Mouse (Mus musculus) testis, adult 2 months (tissue): ENCODE measurements around the gene Rad17. TPM values are rescaled to one million over a fixed set of nuclear protein-coding genes. Genes with fewer than 3 reads are reported as not detected.

Experiments used
- H3K27ac ChIP-seq: fragments of 200-500 bp; 2 replicates; pipeline ENCODE4 v1.5.1; 2012; ENCODE audit warnings: low read depth, low read length; ENCODE audit not compliant: control insufficient read depth, insufficient read depth
- H3K27me3 ChIP-seq: fragments of 200-500 bp; 2 replicates; pipeline ENCODE4 v1.6.1; 2012; ENCODE audit warnings: mild to moderate bottlenecking, low read length, moderate library complexity; ENCODE audit not compliant: control insufficient read depth, insufficient read depth
- H3K36me3 ChIP-seq: fragments of 200-500 bp; 2 replicates; pipeline ENCODE4 v1.6.1; 2012; ENCODE audit warnings: mild to moderate bottlenecking, low read length; ENCODE audit not compliant: control insufficient read depth, insufficient read depth
- H3K4me1 ChIP-seq: fragments of 200-500 bp; 2 replicates; pipeline ENCODE4 v1.6.1; 2012; ENCODE audit warnings: low read length; ENCODE audit not compliant: control insufficient read depth, insufficient read depth
- H3K4me3 ChIP-seq: fragments of 200-500 bp; 2 replicates; pipeline ENCODE4 v1.5.1; 2012; ENCODE audit warnings: low read depth, mild to moderate bottlenecking, low read length, moderate library complexity, mixed read lengths; ENCODE audit not compliant: control insufficient read depth
- CTCF ChIP-seq: fragments of 200-500 bp; IDR thresholded peaks from 2 replicates; pipeline ENCODE4 v1.5.1; 2012; ENCODE audit warnings: low read depth, mild to moderate bottlenecking, inconsistent platforms, low read length, moderate library complexity; ENCODE audit not compliant: control insufficient read depth, insufficient read depth, insufficient replicate concordance
- POLR2A ChIP-seq: fragments of 200-500 bp; IDR thresholded peaks from 2 replicates; pipeline ENCODE4 v1.6.1; 2012; ENCODE audit warnings: low read depth, mild to moderate bottlenecking, inconsistent platforms, low read length, moderate library complexity; ENCODE audit not compliant: control insufficient read depth
- polyA plus RNA-seq: library from polyadenylated mRNA; depleted of rRNA; stranded (reverse); fragments of >200 nt; gene quantifications from 2 replicates; pipeline ENCODE4 v1.2.3, GENCODE M21; 2012

Rad17 gene
- polyA plus RNA-seq, 1 experiment: 12.7 TPM

DNA sequence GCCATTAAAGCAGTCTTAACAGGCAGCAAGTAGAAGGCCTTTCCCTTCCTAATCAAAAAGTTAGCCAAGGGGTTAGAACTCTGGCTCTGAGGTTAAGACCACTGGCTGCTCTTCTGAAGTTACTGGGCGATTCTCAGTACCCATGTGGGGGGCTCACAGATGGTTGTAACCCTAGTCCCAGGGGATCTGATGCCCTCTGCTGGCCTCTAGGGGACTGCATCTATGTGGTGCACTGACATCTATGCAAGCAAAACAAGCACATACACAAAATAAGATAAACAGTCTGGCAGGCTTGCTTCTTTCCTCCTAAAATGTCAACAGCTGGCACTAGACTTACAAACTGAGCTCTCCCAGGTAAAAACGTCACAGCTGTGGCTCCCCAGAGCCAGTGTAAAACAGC is 37.9 kb downstream of the Rad17 start:
- TF ChIP-seq POLR2A (no peak), CTCF (no peak; the same call in 1 of the 2 replicates)
- Histone ChIP-seq H3K36me3 (no peaks in the 10 kb centered on the region), H3K27me3 (no peaks in the 10 kb centered on the region)

DNA sequence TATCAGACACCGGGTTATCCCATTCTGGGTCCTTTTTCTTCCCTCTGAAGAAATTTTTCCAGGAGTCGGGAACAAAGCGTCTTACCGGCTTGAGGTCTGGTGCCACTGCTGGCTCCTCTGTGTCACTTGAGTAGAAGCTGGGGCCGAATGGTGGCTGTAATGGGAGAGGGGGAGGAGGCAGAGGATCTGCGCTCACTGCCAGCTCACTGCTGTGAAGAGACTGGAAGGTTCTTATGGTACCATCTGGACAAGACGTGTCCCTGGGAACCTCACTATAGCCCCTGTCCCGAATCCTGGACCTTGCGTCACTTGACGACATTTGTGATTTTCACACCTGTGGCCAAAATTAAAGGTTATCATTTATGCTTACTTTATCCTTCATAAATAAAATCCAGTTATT is 38.6 kb downstream of the Rad17 start:
- no peaks in the 10 kb centered on the region for H3K27me3 ChIP-seq
- no peaks in the 10 kb centered on the region for H3K36me3 ChIP-seq
- no peak overlapping the region for H3K4me3 ChIP-seq
- H3K4me1 ChIP-seq: no peaks in the 10 kb centered on the region; the same call in none of the 2 replicates
- no peak overlapping the region for H3K27ac ChIP-seq
- TF ChIP-seq CTCF: no peak

More for the DNA sequence above, 37.9 kb downstream of the Rad17 start:
- H3K4me1 ChIP-seq: no peaks in the 10 kb centered on the region; the same call in none of the 2 replicates
- H3K4me3 ChIP-seq: no peak overlapping the region
- H3K27ac ChIP-seq: no peak overlapping the region

DNA sequence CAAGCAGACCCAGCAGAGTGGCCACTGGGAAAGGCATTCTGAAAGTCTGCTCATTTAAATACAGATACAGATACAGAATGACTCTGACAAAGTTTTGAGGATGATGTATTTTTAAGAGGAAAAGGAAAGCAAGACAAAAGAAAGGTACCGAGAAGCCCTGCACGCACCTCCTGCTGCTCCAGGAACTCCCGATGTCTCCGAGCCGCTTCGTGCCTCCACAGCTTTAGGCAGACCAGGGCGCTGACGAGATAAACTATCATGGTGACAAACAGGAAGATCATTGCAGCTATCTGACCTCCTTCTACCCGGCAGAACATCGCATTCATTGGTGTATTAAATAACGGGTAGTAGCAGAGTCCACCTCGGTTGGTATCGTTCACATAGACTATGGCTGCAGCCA is 39.6 kb downstream of the Rad17 start:
- H3K4me1 ChIP-seq: no peaks in the 10 kb centered on the region; the same call in none of the 2 replicates
- TF ChIP-seq CTCF: no peak
- TF ChIP-seq POLR2A: no peak
- no peaks in the 10 kb centered on the region for H3K27me3 ChIP-seq
- H3K36me3 ChIP-seq: no peaks in the 10 kb centered on the region
- no peak overlapping the region for H3K27ac ChIP-seq
- H3K4me3 ChIP-seq: peak overlapping the region; percentile 43

DNA sequence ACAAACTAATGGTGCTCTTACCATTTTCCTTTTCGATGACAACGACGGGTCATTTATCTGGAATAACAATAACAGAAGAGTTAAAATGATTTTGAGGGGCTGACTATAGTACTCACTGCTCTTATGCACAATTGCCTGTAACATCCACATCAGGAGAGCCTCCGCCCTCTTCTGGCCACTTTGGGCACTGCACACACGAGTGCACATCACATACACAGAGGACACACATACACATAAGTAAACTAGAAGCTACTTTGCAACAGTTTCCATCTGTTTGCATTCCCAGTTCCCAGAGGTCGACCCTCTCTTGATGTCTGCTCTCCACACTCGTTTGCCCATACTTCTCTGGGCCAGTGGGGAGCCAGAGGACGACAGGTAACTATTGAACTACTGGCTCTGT is 43.1 kb downstream of the Rad17 start:
- Histone ChIP-seq H3K36me3 (no peaks in the 10 kb centered on the region), H3K27ac (no peak overlapping the region), H3K4me1 (no peaks in the 10 kb centered on the region; the same call in 1 of the 2 replicates), H3K4me3 (no peak overlapping the region), H3K27me3 (no peaks in the 10 kb centered on the region)
- TF ChIP-seq CTCF (peak; percentile 72; the same call in 1 of the 2 replicates), POLR2A (no peak)

DNA sequence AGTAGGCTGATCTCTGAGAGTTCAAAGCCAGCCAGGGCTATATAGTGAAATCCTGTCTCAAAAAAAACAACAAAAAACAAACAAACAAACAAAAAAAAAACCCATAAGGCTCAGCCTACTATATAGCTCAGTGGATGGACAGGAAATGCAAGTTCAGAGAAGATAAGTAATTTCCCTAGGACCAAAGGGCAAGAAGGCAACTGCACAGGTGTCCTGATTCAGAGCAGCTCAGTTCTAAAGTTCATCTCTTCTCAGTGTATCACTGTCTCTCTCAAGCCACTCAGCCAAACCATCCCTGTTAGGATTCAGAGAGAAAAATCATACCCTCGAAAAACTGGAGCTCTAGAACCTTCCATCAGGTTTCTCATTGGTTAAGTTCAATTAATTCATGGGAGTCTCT is 45.0 kb downstream of the Rad17 start:
- Histone ChIP-seq H3K36me3 (no peaks in the 10 kb centered on the region), H3K4me3 (no peak overlapping the region), H3K27me3 (no peaks in the 10 kb centered on the region), H3K4me1 (no peaks in the 10 kb centered on the region), H3K27ac (no peak overlapping the region)
- no peak for TF ChIP-seq CTCF
- TF ChIP-seq POLR2A: no peak

DNA sequence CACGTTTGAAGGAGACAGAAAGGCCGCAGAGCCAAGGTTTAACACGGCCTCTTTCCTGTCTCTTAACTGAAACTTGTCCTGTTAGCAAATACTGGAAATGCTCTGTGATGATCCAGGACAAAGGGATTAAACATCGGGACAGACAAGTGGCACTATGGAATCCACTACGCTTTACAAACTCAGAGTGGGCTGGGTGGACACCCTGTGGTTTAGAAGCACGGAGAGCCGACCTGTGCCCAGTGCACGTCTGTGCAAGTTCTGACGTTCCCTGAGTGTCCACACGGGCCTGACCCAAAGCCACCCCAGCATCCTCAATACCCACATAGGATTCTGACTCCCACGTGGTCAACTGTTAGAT is 47.1 kb downstream of the Rad17 start:
- TF ChIP-seq CTCF (no peak), POLR2A (no peak)
- Histone ChIP-seq H3K27ac (no peak overlapping the region), H3K36me3 (no peaks in the 10 kb centered on the region), H3K27me3 (no peaks in the 10 kb centered on the region), H3K4me3 (no peak overlapping the region), H3K4me1 (no peaks in the 10 kb centered on the region)

DNA sequence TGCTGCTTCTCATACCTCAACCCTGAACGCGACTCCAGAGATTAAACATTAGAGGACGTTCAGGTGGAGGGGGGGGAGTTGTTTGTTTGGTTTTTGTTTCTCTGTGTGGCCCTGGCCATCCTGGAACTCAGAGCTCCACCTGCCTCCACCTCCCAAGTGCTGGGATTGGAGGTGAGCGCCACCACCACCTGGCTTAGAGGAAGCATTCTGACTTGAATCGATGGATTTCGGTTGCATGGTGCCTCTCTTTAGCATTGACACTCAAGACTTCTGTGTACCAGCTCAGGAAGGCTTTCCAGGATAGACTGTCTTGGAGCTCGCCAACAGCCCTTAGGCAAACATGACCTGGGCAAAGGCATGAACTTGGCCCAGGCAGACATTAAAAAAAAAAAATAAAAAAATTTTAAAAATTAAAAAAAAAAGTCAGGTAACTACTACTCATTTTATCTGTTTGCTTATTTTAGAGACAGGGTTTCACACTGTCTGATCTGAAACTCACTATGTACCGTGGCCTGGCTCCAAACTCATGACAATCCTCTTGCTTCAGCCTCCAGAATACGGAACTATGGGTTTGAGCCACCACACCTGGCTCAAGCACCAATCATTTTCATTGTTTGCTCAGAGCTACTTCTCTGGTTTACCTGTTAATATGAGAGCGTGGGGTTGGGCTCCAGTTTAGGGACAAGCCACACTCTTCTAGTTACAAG is 47.7 kb downstream of the Rad17 start:
- Histone ChIP-seq H3K27ac (no peak overlapping the region), H3K27me3 (no peaks in the 10 kb centered on the region), H3K4me3 (no peak overlapping the region), H3K36me3 (no peaks in the 10 kb centered on the region), H3K4me1 (no peaks in the 10 kb centered on the region)
- TF ChIP-seq POLR2A: no peak
- TF ChIP-seq CTCF: no peak
